Mouse (Mus musculus): Measurements from ENCODE around the gene Farsb.
A peak's percentile ranks its signal among the peaks of the same experiment; 100 is the strongest.

Gene Farsb

DNA sequence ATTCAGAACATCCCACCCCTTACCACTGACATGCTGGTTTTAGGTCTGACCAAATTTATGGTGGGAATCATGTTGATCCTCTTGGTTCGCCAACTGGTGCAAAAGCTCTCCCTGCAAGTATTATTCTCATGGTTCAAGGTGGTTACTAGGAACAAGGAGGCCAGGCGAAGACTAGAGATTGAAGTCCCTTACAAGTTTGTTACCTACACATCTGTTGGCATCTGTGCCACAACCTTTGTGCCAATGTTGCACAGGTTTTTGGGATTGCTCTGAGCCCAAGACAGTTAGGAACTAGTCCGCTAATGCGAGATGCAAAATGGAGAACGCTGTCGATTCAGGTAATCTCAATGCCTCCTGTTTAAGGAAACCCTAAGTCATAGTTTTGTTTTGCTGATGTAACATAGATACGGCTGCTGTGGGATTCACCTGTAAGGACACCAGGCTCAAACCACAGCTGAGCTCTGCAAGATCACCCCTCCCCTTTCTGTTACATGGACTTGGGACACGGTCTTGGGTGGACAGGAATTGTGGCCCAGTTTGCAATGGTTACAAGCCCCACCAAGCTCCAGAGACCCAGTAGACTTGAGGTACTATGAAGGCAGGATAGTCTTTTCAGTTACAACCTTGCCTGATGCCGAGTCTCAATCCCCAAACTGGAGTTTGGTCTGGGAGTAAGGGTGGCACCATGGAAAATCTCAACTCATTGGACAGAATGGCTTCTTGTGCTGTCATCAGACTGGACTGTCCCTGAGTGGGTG, 71.4 kb downstream of the Farsb start:
- no peak for DNase-seq

GRCm38 (mm10) chr1:78414421-78414820, 74.3 kb downstream of the Farsb start:
- DNase-seq = no peak

DNA sequence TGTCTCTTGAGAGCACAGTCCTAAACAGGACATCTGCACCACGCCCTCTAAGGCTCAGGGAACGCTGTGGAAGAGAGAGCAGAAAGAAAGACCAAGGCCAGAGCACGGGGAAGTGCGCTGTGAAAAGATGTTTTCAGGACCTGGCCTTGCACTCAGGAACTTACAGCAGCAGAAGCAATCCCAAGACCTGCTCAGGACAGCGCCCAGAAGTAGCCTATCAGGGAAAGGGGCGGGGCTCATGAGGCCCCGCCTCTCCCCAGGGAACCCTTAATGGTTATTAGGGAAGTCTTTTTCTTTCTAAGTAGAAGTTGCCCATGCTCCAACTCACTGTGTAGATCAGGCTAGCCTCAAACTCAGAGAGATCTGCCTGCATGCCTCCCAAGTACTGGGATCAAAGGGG, 76.0 kb downstream of the Farsb start:
- DNase-seq = no peak

DNA sequence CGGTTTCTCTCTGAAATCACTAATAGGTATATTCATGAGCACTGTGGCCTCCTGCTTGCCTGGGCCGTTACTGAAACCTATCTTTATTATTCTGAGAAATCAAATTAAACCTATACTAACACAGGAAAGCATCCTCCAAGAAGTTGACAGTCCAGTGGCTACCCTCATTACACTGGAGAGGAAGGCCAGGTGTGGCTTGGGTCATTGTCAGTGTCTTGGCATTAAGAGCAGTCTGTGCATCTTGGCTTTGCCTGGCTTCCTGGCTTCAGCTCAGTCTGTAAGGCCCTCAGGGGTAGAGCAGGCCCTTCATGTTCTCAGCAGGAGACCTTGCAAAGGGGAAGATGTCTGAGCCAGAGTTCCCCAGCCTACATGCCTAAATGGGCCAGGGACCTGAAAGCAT, 79.3 kb downstream of the Farsb start:
- no peak for DNase-seq

DNA sequence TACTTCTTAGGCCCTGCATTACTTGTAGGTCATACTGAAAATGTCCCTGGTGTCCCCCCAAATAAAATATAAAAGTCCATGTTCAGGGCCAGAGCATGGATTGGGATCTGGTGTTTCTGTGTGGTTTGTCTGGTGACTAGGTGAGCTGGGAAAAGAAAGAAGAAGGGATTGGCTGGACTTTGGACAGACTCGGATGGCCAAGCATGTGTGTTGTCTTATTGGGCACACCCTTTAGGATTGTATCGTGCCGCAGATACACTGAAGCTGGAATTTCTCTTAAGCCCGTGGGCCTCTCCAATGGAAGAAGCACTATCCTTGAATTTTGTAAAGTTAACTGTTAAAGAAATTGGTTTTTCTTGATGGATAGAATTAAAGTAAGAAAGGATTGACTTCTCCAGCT, 87.3 kb downstream of the Farsb start:
- DNase-seq = no peak

DNA sequence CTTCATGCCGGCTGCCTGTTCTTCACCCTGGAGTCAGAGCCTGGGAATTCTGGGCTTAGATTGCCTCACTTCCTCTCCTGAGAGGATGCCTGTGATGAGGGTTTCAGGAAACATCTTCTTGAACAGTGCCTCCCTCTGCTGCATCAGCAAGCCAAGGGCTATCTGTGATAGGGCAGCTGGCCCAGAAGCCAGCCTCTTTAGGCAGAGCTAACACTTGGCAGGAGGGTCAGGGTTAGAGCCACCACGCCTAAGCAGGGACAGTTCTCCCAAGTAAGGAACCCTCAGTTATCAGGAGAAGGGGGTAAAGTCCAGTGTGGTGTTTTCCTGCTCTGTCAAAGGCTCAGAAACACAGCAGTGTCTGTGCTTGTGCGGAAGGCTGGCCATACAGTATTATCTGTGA, 88.9 kb downstream of the Farsb start:
- no peak for DNase-seq

DNA sequence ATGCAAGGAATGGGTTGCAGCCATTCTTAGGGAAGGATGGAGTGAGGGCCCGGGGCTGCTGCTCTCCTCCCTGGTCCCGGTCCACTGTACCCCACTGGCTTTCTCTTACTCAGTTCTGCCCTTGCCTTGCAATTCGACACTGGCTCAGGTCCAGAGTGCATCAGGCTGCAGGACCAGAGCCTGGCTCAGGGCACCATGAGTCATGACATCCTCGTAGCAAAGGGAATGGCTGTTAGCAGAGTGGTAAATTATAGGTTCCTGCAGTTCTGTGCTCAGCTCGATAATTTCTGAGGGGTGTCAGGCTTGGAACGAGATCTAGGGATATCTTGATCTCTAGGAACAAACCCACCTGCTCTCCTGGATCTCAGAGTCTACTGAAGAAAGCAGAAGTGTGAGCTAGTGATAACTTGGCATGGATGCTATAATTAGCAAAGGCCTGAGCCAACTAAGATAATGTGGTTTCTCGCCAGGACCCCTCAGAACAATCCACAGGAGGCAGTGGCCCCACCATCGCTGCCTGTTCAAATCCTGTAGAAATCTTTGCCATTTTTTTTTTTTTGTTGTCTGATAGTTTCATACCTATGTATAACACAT, 92.3 kb downstream of the Farsb start:
- DNase-seq = peak; percentile 79 to 88

GRCm38 (mm10) chr1:78395737-78396136, 93.0 kb downstream of the Farsb start:
- peak in 1 of 2 experiments; percentile 31 for DNase-seq

DNA sequence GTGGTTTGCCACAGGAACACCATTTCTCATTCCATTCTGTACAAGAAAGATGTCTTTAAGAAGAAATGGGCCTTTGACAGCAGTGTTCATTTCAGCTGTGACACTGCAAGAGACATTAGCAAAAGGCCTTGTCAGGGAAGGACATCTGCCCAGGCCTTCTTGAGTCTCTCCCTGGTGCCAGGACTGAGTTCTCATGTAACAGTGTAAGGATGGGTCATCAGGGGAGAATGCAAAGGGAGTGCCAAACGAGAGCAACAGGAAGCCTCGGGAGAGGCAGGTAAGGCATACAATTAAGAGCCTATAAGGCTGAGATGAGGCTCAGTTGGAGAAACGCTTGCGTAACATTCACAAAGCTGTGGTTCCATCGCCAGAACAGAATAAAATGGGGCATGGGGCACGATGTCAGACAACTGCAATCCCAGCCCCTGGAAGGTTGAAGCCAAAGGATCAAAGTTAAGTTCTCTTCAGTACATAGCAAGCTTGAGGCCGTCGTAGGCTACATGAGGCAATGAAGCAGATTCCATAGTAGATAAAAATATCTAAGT, 93.4 kb downstream of the Farsb start:
- DNase-seq = no peak

GRCm38 (mm10) chr1:78388848-78389247, 99.8 kb downstream of the Farsb start:
- no peak for DNase-seq

DNA sequence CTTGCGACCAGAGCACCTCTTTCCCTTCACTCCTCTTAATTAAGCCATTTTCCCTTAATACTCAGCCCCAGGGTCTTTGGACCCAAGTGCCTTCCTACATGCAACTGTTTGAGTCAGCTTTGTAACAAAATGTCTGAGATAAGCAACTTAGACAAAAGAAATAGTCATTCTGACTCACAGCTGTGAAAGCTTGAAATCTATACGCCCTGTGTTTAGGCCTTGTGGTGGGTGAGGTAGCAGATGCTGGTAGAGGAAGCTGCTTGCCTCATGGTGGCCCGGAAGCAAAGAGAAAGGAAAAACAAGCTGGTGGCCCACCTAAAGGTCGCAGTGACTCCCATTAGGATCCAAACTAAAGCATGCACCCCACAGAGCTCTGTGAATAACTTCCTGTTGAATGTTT, 100.8 kb downstream of the Farsb start:
- DNase-seq = no peak

- DNase-seq = no peak
These were observed 107.7 kb downstream of the Farsb start for GRCm38 (mm10) chr1:78380950-78381349.

DNA sequence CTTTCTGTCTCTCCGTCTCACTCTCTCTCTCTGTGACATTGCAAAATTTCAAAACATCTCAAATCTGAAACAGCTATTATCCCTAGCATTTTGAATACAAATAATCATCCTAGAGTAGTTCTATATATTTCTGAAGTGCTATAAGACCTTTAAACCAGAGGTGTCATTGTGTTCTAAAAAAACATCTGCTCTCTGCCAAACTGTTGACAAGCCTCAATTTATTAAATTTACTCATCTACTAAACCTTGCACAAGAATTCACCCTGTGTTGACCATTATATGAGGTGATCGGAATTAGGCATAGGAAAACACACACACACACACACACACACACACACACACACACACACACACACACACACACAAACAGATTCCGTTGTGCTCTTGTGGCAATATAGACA, 113.6 kb downstream of the Farsb start:
- no peak for DNase-seq

- no peak for DNase-seq
These were observed 114.9 kb downstream of the Farsb start for GRCm38 (mm10) chr1:78373836-78374235.

- DNase-seq = peak in 1 of 2 experiments; percentile 33
These were observed 116.4 kb downstream of the Farsb start for GRCm38 (mm10) chr1:78372316-78372715.

DNA sequence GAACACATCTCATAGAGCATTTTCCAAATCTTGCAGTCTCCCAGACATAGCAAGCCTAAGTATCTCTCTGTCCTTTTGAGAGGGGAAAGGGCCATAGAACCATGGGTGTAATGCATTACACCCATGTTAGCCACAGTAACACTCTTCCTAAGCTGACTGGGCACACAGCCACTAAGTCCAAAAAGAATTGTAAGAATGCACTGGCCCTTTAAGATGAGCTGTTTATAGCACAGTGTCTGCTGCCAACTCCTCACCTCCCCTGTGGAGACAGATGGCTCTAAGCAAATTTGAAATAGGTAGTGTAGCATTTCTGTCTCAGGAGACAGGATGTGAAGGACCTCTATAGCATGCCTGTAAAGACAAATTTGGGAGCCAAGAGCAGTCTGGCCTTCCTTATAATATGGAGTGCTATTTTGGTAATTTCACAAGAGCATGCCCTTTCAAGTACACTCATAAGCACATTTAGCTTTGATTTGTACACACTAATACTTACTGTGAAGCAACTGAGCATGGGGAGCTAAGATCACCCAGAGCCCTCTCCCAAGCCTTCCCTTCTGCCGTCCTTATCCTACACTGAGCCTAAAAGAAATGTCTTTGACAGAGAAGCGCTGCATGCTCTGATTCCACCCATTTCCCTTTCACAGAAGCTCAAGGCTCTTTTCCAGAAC, 117.0 kb downstream of the Farsb start:
- DNase-seq = peak; percentile 90 to 93

- peak; percentile 24 to 26 for DNase-seq
These were observed 118.6 kb downstream of the Farsb start for GRCm38 (mm10) chr1:78370121-78370520.
